Mouse (Mus musculus): ENCODE measurements around the gene Ptprf.

The Ptprf gene

DNA sequence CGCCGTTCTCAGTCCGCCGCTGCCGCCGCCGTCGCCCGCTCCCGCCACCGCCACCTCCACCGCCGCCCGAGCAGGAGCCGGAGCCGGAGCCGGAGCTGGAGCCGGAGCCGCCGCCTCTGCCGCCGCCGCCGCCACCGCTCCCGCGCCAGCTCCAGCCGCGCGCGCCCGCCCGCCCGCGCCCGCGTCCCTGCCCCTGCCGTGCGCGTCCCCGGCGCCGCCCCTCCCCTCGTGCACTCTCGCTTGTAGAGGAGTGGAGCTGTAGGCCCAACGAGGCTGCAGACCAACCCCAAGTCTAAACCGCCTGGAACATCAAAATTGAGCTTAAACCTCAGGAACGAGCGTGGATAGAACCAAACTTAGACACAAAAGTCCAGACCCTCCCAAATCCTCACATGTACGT is at the start of gene Ptprf:
TSS of gene Ptprf (minus strand) at position 175 of the 400 bp plus-strand sequence.
- peak; percentile 66 for DNase-seq (ENCODE audit: low read depth, low spot score)

- no peak for DNase-seq (ENCODE audit: low read depth, low spot score)
Measured at GRCm38 (mm10) chr4:118336658-118337057, 45.5 kb upstream of the Ptprf start.

GRCm38 (mm10) chr4:118335991-118336390 is 44.8 kb upstream of the Ptprf start:
- no peak for DNase-seq (ENCODE audit: low read depth, low spot score)

GRCm38 (mm10) chr4:118331777-118332176 is 40.6 kb upstream of the Ptprf start:
- no peak for DNase-seq (ENCODE audit: low read depth, low spot score)

DNA sequence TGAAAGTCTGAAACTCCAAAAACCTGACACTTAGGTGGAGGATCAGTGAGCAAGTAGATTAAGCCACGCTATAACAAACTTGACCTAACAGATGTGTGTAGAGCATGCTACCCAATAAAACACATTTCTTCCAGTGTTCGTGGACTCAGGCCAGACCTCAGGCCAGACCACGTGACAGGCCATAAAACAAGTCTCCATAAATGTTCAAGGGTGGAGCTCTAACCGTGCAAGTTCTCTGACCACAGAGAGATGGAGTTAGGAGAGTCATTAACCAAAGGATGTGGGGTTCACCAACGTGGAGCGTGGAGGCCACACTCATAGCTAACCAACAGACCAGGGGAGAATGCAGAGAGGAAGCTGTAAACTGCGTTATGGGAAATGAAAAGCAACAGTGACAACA is 35.3 kb upstream of the Ptprf start:
- DNase-seq (ENCODE audit: low read depth, low spot score), result no peak

DNA sequence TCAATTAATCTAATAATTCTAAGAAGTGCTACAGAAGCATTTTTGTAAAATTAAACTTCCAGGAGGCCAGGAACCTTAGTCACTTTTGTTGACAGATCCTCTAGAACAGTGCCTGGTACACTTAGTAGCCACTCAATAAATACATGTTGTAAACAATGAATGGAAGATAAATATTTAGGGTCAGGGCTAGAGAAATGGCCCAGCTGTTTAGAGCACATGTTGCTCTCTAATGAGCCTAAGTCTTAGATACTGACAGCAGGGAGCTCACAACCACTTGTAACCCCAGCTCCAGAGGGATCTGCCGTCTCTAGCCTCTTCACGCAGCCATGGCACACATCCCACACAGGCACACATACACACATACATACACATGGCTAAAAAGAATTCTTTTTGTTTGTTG is 29.4 kb upstream of the Ptprf start:
- no peak for DNase-seq (ENCODE audit: low read depth, low spot score)

DNA sequence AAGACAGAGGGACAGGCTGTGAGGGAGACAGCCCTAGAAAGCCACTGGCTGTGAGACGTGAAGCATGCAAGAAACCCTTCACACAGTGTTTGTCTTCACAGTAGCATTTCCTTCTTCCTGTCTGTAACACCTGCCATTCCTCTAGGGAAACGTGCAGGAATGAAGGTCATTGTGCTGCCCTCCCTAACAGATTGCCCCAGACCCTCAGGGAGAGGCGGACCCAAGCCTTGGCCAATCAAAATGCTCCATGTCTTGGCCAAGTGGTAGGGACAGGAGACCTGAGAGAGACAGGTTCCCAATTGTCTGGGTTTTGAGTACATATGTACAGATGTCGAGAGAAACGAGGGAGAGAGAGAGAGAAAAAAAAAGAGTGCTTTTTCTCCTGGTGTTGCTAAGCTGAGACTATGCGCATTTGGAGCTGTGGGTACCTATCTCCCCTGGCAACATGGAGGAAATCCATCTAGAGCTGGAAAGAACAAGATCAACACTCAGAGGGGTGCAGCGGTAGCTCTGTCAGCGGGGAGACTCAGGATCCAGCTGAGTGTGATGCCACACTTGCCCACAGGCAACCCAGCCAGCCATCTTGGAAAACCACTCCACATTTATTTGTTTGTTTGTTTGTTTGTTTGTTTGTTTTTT is 28.6 kb upstream of the Ptprf start:
- peak; percentile 23 for DNase-seq (ENCODE audit: low read depth, low spot score)

DNA sequence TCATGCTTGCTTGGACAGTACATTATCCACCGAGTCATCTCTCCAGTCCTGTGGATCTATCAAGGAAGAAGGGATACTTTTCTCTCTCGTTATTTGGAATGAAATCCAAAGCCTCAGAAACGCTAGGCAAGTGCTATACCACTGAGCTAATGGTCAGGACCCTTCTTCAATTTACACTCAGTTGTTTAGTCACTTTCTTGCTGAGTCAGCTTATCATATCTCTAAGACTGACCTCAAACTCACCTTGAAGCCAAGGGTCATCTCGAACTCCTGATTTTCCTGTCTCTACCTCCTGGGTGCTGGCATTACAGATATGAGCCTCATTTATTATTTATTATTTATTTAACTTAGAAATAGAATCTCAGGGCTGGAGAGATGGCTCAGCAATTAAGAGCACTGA is 25.5 kb upstream of the Ptprf start:
- DNase-seq (ENCODE audit: low read depth, low spot score), result no peak

GRCm38 (mm10) chr4:118315286-118315685 is 24.1 kb upstream of the Ptprf start:
- no peak for DNase-seq (ENCODE audit: low read depth, low spot score)

DNA sequence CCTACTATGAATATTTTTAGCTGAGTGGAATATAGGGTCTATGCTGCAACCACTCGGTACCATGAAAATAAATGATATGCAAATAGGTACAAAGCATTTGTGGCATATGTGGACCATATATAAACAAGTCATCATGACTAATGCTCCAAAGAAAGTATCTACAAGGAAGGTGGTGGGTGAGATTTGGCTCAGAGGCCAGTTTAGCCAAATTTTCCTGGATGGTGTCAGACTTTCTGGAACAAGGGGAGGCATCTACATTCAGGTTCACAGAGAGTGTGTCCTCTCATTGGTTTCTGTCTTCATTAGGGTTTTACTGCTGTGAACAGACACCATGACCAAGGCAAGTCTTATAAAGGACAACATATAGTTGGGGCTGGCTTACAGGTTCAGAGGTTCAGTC is 19.3 kb upstream of the Ptprf start:
- no peak for DNase-seq (ENCODE audit: low read depth, low spot score)

- DNase-seq (ENCODE audit: low read depth, low spot score), result no peak
Measured at GRCm38 (mm10) chr4:118307533-118308263, 16.5 kb upstream of the Ptprf start.

GRCm38 (mm10) chr4:118306113-118306696 is 15.0 kb upstream of the Ptprf start:
- DNase-seq (ENCODE audit: low read depth, low spot score), result no peak

GRCm38 (mm10) chr4:118304984-118305383 is 13.8 kb upstream of the Ptprf start:
- DNase-seq (ENCODE audit: low read depth, low spot score), result no peak

GRCm38 (mm10) chr4:118297844-118298243 is 6.6 kb upstream of the Ptprf start:
- DNase-seq (ENCODE audit: low read depth, low spot score), result no peak

DNA sequence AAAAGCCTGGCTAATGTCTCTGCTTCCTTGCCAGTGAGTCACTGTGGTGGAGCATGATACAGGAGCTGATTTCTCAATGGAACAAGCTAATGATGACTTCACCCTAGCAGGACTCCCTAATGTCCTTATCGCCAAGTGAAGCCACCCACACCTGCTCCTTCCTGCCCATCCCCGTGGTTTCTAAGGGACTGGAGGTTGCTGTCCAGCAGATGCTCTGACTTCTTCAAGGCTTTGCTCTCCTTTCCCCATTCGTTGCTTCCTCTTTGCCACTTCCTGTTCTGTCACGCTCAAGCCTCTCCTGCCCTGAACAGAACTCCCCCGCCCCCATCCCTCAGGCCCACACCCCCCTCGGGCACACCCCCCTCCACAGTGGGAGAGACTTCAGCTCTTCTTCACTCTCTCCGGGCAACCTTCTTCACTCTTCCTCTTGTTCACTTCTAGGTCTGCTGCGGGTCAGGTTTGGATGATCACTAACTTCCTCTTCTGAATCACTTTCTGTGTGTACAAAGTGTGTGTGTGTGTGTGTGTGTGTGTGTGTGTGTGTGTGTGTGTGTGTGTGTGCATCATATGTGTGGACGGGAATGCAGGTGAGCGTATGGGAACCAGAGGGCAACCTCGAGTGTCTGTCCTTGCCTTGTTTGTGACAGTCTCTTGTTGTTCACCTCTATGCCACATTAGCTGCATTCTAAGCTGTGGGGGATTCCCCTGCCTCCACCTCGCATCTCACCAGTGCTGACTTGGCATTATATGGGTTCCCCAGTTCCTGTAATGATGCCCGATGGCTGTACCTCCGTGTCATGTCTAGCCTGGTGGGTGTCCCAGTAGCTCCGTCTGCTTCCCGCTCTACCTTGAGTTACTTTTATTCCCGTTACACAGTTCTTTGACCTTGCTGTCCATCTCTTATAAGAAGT is 4.7 kb upstream of the Ptprf start:
- DNase-seq (ENCODE audit: low read depth, low spot score), result peak; percentile 28

DNA sequence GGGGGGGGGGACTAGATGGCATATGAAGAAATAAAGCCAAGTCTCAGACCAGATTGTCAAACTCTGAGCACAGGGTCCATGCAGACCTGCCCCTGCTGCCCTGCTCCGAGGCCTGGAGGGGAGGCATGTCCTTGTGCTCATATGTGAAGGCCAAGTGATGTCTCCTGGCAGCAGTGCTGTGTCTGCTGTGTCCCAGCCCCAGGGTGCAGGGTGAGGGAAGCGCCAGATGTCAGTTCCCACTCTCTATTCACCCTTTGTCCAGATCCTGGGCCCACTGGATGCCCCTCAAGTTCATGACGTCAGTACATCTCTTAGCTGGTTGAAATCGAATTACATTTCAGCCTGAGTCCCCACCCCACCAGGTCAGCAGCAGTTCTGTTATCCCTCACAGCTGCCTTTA is 3.6 kb upstream of the Ptprf start:
- no peak for DNase-seq (ENCODE audit: low read depth, low spot score)

DNA sequence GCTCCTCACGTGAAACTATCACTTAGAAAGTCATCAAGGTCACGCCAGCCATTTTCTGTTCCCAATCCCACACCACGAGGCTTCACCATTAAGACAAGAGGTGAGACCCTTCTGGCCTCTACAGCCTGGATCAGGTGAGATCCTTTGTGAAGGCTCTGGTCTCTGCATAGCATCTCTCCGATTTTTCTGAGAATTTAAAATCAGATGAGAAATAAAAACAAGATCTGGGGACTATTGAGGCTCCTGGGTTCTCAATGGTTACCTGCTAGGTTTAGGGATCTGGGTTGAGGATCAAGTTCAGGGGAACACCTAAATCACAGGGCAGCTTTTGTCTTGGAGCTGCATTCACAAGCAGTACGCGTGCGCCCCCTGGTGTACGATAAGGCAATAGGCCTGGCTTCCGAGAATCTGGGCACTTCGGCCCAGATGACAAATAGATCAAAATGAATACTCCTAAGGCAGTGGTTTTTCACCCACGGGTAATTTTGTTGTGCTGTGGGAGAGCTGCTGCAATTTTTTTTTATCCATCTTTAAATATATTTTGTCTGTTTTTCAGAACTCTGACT is 1.6 kb upstream of the Ptprf start:
- DNase-seq (ENCODE audit: low read depth, low spot score), result peak; percentile 87

DNA sequence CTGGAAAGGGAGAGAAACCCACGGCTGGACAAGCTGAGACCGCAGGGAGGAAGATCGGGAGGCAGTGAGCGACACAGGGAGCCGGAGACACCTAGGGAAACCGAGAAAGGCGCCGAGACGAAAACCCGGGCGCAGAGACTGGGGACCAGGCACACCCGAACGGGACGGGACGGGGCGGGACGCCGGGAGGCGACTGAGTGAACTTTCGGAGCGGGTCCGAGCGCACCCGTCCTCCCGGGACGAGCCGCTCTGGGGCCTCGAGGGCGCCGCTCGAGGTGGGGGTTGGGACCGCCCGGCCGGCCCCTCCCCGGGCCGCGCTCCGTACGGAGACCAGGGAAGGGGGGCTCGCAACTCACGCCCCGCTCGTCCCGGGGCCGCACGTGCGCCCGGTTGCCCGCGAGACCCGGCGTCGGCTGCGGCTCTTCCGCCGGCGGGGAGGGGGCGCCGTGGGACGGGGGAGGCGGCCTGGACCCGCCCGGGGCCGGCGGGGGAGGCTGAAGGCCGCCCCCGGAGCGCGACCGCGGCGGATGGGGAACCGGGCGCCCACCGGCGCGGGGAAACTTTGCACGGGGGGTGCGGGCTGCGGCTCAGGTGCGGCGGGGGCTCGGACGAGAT is 682 bp downstream of the Ptprf start:
- no peak for DNase-seq (ENCODE audit: low read depth, low spot score)

DNA sequence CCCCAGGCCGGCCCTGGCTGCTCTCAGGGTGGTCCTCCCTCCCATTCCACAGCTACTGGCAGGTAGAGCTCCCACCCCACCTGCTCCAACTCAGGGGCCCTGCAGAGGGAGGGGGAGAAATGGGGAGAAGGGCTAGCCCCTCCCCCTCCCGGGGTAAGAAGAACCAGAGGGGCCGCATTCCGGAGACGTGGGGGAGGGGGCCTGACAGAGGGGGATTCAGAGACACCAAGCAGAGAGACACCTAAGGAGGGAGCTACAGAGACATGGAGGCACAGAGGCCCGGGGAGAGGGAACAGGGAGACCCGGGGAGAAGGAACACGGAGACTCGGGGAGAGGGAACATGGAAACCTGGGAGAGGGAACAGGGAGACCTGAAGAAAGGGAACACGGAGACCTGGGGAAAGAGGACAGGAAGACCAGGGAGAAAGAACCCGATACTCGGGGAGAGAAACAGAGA is 1.2 kb downstream of the Ptprf start:
- peak; percentile 62 for DNase-seq (ENCODE audit: low read depth, low spot score)

- DNase-seq (ENCODE audit: low read depth, low spot score), result no peak
Measured at GRCm38 (mm10) chr4:118289266-118289665, 1.9 kb downstream of the Ptprf start.

GRCm38 (mm10) chr4:118288531-118288930 is 2.7 kb downstream of the Ptprf start:
- DNase-seq (ENCODE audit: low read depth, low spot score), result no peak

All from ES-CJ7 (cell line).